Mouse (Mus musculus): ENCODE results near the gene Plekha1.

DNA sequence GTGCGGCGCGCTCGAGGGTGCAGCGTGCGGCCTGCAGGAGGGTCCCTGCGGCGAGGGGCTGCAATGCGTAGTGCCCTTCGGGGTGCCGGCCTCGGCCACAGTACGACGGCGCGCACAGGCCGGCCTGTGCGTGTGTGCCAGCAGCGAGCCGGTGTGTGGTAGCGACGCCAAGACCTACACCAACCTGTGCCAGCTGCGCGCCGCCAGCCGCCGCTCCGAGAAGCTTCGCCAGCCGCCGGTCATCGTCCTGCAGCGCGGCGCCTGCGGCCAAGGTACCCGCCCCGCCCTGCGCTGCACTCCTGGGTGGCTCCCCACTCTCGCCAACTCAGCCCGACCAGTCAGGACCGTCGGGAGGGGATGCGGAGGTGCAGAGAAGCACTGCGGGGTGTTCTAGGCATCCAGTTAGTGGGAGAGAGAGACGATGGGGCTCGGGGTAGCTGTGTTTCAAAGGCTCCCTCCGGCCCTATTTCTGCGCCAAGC lies 71.0 kb downstream of the Plekha1 start:
- no peak for TF ChIP-seq POLR2A (IDR thresholded peaks at IDR 0.05; ENCODE audit: control insufficient read depth, extremely low read depth, insufficient read depth, low read length, poor library complexity)
- no peak for TF ChIP-seq CTCF (IDR thresholded peaks at IDR 0.05; ENCODE audit: borderline replicate concordance, control insufficient read depth, extremely low read depth, insufficient read depth, low read length, poor library complexity)

All from thymus, adult 2 months (tissue).